In the genomic region with DNA sequence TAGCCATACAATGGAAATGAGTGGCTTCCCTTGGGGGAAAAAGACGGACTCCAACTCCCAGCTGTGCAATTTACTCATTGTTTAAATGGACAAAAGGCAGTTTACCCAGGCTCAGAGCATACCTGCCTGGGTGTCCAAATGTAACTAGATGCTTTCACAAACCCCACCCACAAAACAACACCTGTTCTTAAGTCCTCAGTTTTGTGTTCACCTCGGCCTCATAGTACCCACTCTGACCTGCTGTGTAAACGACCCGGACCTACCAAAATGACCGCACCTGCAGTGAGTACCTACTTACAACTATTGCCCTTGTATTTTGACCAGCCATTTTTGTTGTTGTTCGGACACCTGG, we compare ENCODE assay signal across 9 mouse cellular contexts. TPM values are rescaled to one million over a fixed set of nuclear protein-coding genes. Genes with fewer than 3 reads are reported as not detected.
DNase-seq lines count a peak whose midpoint lies in the region; ATAC-seq and TF ChIP-seq lines count a peak whose summit lies in the region.
"Had no signal": no experiment of that assay in that cellular context is flagged by ENCODE, and none has a peak within 500 bp of the region (broad histone marks: within the 10 kb centered on the region; RNA-seq: fewer than 3 reads in every experiment).

No protein-coding gene starts in this region.

- peak overlapping the region; percentile 50; the same call in 1 of the 2 replicates for H3K9ac ChIP-seq in hindbrain, embryonic 12.5 days
- H3K9ac ChIP-seq in midbrain, embryonic 11.5 days (ENCODE audit: low read length) = no peak overlapping the region

- peak overlapping the region; percentile 63 for H3K4me3 ChIP-seq in heart, embryonic 10.5 days
- H3K4me3 ChIP-seq in hindbrain, embryonic 12.5 days = peak overlapping the region; percentile 40
- H3K4me3 ChIP-seq in midbrain, embryonic 11.5 days (ENCODE audit: low read depth, low read length) = 0 out of 2 replicates have a peak overlapping the region, but pooled peaks have one; percentile 33
- no peak overlapping the region for H3K4me3 ChIP-seq in thymus, adult 2 months (ENCODE audit: control insufficient read depth, insufficient read depth, low read length)

- TF ChIP-seq POLR2A in thymus, adult 2 months (IDR thresholded peaks at IDR 0.05; ENCODE audit: control insufficient read depth, extremely low read depth, insufficient read depth, low read length, poor library complexity) = no peak

- TF ChIP-seq CTCF in thymus, adult 2 months (IDR thresholded peaks at IDR 0.05; ENCODE audit: borderline replicate concordance, control insufficient read depth, extremely low read depth, insufficient read depth, low read length, poor library complexity) = no peak

- peak overlapping the region; percentile 79 for H3K27ac ChIP-seq in heart, embryonic 10.5 days
- no peak overlapping the region for H3K27ac ChIP-seq in hindbrain, embryonic 12.5 days
- no peak overlapping the region for H3K27ac ChIP-seq in midbrain, embryonic 11.5 days (ENCODE audit: low read depth, low read length)
- no peak overlapping the region for H3K27ac ChIP-seq in thymus, adult 2 months (ENCODE audit: control insufficient read depth, insufficient read depth, low read length)

- ATAC-seq in hindbrain, embryonic 12.5 days (ENCODE audit: low FRiP score) = no peak
- ATAC-seq in midbrain, embryonic 11.5 days (ENCODE audit: low FRiP score) = peak; percentile 28; the same call in 1 of the 2 replicates

- H3K36me3 ChIP-seq in heart, embryonic 10.5 days = no peaks in the 10 kb centered on the region
- no peaks in the 10 kb centered on the region for H3K36me3 ChIP-seq in hindbrain, embryonic 12.5 days
- H3K36me3 ChIP-seq in midbrain, embryonic 11.5 days (ENCODE audit: control insufficient read depth, insufficient read depth, low read length) = no peaks in the 10 kb centered on the region
- no peaks in the 10 kb centered on the region for H3K36me3 ChIP-seq in thymus, adult 2 months (ENCODE audit: control insufficient read depth, insufficient read depth, low read length)

- 75% methylated on average over 6 of the region's 6 CpGs for WGBS in heart, embryonic 10.5 days
- 56% methylated on average over 6 of the region's 6 CpGs for WGBS in hindbrain, embryonic 12.5 days
- 61% methylated on average over 6 of the region's 6 CpGs for WGBS in midbrain, embryonic 11.5 days
- 86% methylated on average over 6 of the region's 6 CpGs for WGBS in thymus, adult 2 months

- no peak for DNase-seq in heart, embryonic 10.5 days (ENCODE audit: low spot score)
- no peak for DNase-seq in heart, adult 18-20 months
- DNase-seq in R1 (ENCODE audit: low read depth, low spot score) = peak; percentile 57
- DNase-seq in midbrain, embryonic 11.5 days (ENCODE audit: low spot score, missing footprints) = peak; percentile 85
- DNase-seq in ovary, postnatal 10 days (ENCODE audit: low spot score) = no peak
- DNase-seq in thymus, adult 2 months = no peak
- DNase-seq in adrenal gland, postnatal 36 days = no peak
- DNase-seq: lung, adult 18-20 months had no signal

- H3K4me1 ChIP-seq in heart, embryonic 10.5 days = peaks cover 38% of the 10 kb centered on the region
- H3K4me1 ChIP-seq in hindbrain, embryonic 12.5 days = peaks cover 23% of the 10 kb centered on the region
- H3K4me1 ChIP-seq in midbrain, embryonic 11.5 days (ENCODE audit: control insufficient read depth, insufficient read depth, low read length) = peaks cover 6% of the 10 kb centered on the region; the same call in 1 of the 2 replicates
- H3K4me1 ChIP-seq in thymus, adult 2 months (replicated peaks; ENCODE audit: control insufficient read depth, insufficient read depth, low read length) = no peaks in the 10 kb centered on the region

- no peaks in the 10 kb centered on the region for H3K27me3 ChIP-seq in heart, embryonic 10.5 days (ENCODE audit: insufficient read depth, poor library complexity, severe bottlenecking)
- 0 out of 2 replicates have a peak, but pooled peaks cover 5% of the 10 kb centered on the region for H3K27me3 ChIP-seq in hindbrain, embryonic 12.5 days
- H3K27me3 ChIP-seq in midbrain, embryonic 11.5 days (ENCODE audit: control insufficient read depth, insufficient read depth, low read length) = no peaks in the 10 kb centered on the region; the same call in 1 of the 2 replicates
- H3K27me3 ChIP-seq in thymus, adult 2 months (ENCODE audit: control insufficient read depth, insufficient read depth, low read length) = no peaks in the 10 kb centered on the region; the same call in 1 of the 2 replicates

- no peaks in the 10 kb centered on the region for H3K9me3 ChIP-seq in heart, embryonic 10.5 days
- no peaks in the 10 kb centered on the region for H3K9me3 ChIP-seq in hindbrain, embryonic 12.5 days (replicated peaks)
- no peaks in the 10 kb centered on the region for H3K9me3 ChIP-seq in midbrain, embryonic 11.5 days (ENCODE audit: control insufficient read depth, low read length)

- H3K4me2 ChIP-seq in hindbrain, embryonic 12.5 days (replicated peaks) = peak overlapping the region; percentile 81
- H3K4me2 ChIP-seq in midbrain, embryonic 11.5 days = peak overlapping the region; percentile 77

RNA-seq across cellular contexts. Expression of gene Igf1, which starts 3.0 kb away (rescaled TPM):
- polyA plus RNA-seq in heart, embryonic 10.5 days (2016; fragmentation: Nextera tagmentation; extraction: Ambion mirVana) = 22.8 and 24.1 TPM in 2 replicates
- total RNA-seq in heart, adult 18-20 months (2021) = 10 to 100 TPM; 11.2 to 13.4 TPM
- 21.3 and 32.7 TPM in 2 replicates for polyA plus RNA-seq in hindbrain, embryonic 12.5 days (2016; fragmentation: Nextera tagmentation; extraction: Ambion mirVana)
- polyA plus RNA-seq in midbrain, embryonic 11.5 days (2014; fragmentation: Nextera tagmentation; extraction: Ambion mirVana) = 16.7 and 20.8 TPM in 2 replicates
- 57.5 and 59.2 TPM in 2 replicates for polyA plus RNA-seq in thymus, adult 2 months (2012; rRNA removed)
- 10 to 100 TPM; 18.0 to 52.1 TPM for total RNA-seq in adrenal gland, postnatal 36 days (2021)

Comparison
In these comparisons a context has a peak if more than half of its experiments do, and no peak if none do; other contexts are left out.
1. DNase-seq: peak in R1 (single experiment) and midbrain, embryonic 11.5 days (single experiment); none in heart, embryonic 10.5 days (single experiment), heart, adult 18-20 months (0 of 2), ovary, postnatal 10 days (single experiment), thymus, adult 2 months (single experiment) and adrenal gland, postnatal 36 days (0 of 2).